Comparison of ENCODE assay signal across 30 mouse cellular contexts in genomic region chr3:127433291-127433690, GRCm38 (mm10).
DNase-seq lines count a peak whose midpoint lies in the region; ATAC-seq and TF ChIP-seq lines count a peak whose summit lies in the region.
"Had no signal": no experiment of that assay in that cellular context is flagged by ENCODE, and none has a peak within 500 bp of the region (broad histone marks: within the 10 kb centered on the region; RNA-seq: fewer than 3 reads in every experiment).

No protein-coding gene starts in this region.

- peak; percentile 68; the same call in 1 of the 2 replicates for ATAC-seq in forebrain, embryonic 14.5 days
- no peak for ATAC-seq in midbrain, postnatal 0 days (ENCODE audit: low FRiP score)
- no peak for ATAC-seq in midbrain, embryonic 15.5 days (replicated peaks)
- ATAC-seq in hindbrain, embryonic 13.5 days (ENCODE audit: low FRiP score), result peak; percentile 77
- peak; percentile 76; the same call in 1 of the 2 replicates for ATAC-seq in neural tube, embryonic 14.5 days (ENCODE audit: low read depth)
- ATAC-seq: Patski had no signal

- no peak for TF ChIP-seq CTCF in midbrain, postnatal 0 days (IDR thresholded peaks at IDR 0.05)

- WGBS in forebrain, embryonic 14.5 days, result 11% methylated on average over 3 of the region's 3 CpGs
- 34% methylated on average over 3 of the region's 3 CpGs for WGBS in forebrain, embryonic 10.5 days
- 57% methylated on average over 3 of the region's 3 CpGs for WGBS in midbrain, postnatal 0 days
- WGBS in midbrain, embryonic 15.5 days, result 43% methylated on average over 3 of the region's 3 CpGs
- WGBS in hindbrain, embryonic 13.5 days, result 33% methylated on average over 3 of the region's 3 CpGs
- 18% methylated on average over 3 of the region's 3 CpGs for WGBS in neural tube, embryonic 14.5 days

- no peak overlapping the region for H3K4me3 ChIP-seq in forebrain, embryonic 14.5 days (ENCODE audit: low read depth, low read length)
- no peak overlapping the region for H3K4me3 ChIP-seq in forebrain, embryonic 10.5 days
- no peak overlapping the region for H3K4me3 ChIP-seq in midbrain, postnatal 0 days (ENCODE audit: low read depth, low read length)
- H3K4me3 ChIP-seq in midbrain, embryonic 15.5 days, result no peak overlapping the region
- no peak overlapping the region for H3K4me3 ChIP-seq in hindbrain, embryonic 13.5 days
- H3K4me3 ChIP-seq in neural tube, embryonic 14.5 days (ENCODE audit: low read depth, low read length), result no peak overlapping the region
- H3K4me3 ChIP-seq: embryonic facial prominence, embryonic 15.5 days; left cerebral cortex, adult 2 months; limb, embryonic 15.5 days; megakaryocyte, embryonic 14.5 days had no signal

- no peaks in the 10 kb centered on the region for H3K9me3 ChIP-seq in forebrain, embryonic 14.5 days (replicated peaks; ENCODE audit: control insufficient read depth, low read length)
- no peaks in the 10 kb centered on the region for H3K9me3 ChIP-seq in forebrain, embryonic 10.5 days
- H3K9me3 ChIP-seq in midbrain, postnatal 0 days (ENCODE audit: low read length), result no peaks in the 10 kb centered on the region
- H3K9me3 ChIP-seq in midbrain, embryonic 15.5 days, result no peaks in the 10 kb centered on the region
- H3K9me3 ChIP-seq in hindbrain, embryonic 13.5 days, result no peaks in the 10 kb centered on the region
- no peaks in the 10 kb centered on the region for H3K9me3 ChIP-seq in neural tube, embryonic 14.5 days (ENCODE audit: control insufficient read depth, low read length)
- H3K9me3 ChIP-seq: embryonic facial prominence, embryonic 15.5 days; G1E; limb, embryonic 15.5 days had no signal

- H3K4me1 ChIP-seq in forebrain, embryonic 14.5 days (ENCODE audit: control insufficient read depth, insufficient read depth, low read length), result peaks cover 3% of the 10 kb centered on the region; the same call in 1 of the 2 replicates
- H3K4me1 ChIP-seq in forebrain, embryonic 10.5 days, result peaks cover 10% of the 10 kb centered on the region; the same call in 1 of the 2 replicates
- H3K4me1 ChIP-seq in midbrain, postnatal 0 days (ENCODE audit: insufficient read depth, low read length), result no peaks in the 10 kb centered on the region
- H3K4me1 ChIP-seq in midbrain, embryonic 15.5 days, result no peaks in the 10 kb centered on the region
- H3K4me1 ChIP-seq in hindbrain, embryonic 13.5 days (replicated peaks), result peaks cover 8% of the 10 kb centered on the region; the same call in 1 of the 2 replicates
- H3K4me1 ChIP-seq in neural tube, embryonic 14.5 days (ENCODE audit: control insufficient read depth, insufficient read depth, low read length), result no peaks in the 10 kb centered on the region
- H3K4me1 ChIP-seq: embryonic facial prominence, embryonic 15.5 days; limb, embryonic 15.5 days; megakaryocyte, embryonic 14.5 days had no signal

- H3K36me3 ChIP-seq in forebrain, embryonic 14.5 days (ENCODE audit: control insufficient read depth, insufficient read depth, low read length), result no peaks in the 10 kb centered on the region
- no peaks in the 10 kb centered on the region for H3K36me3 ChIP-seq in forebrain, embryonic 10.5 days (replicated peaks)
- no peaks in the 10 kb centered on the region for H3K36me3 ChIP-seq in midbrain, postnatal 0 days (ENCODE audit: insufficient read depth, low read length)
- H3K36me3 ChIP-seq in midbrain, embryonic 15.5 days (replicated peaks), result no peaks in the 10 kb centered on the region
- no peaks in the 10 kb centered on the region for H3K36me3 ChIP-seq in hindbrain, embryonic 13.5 days
- H3K36me3 ChIP-seq in neural tube, embryonic 14.5 days (ENCODE audit: control insufficient read depth, insufficient read depth, low read length), result no peaks in the 10 kb centered on the region
- H3K36me3 ChIP-seq: embryonic facial prominence, embryonic 15.5 days; limb, embryonic 15.5 days had no signal

- H3K27ac ChIP-seq in forebrain, embryonic 14.5 days (ENCODE audit: low read depth, low read length), result no peak overlapping the region
- no peak overlapping the region for H3K27ac ChIP-seq in forebrain, embryonic 10.5 days
- H3K27ac ChIP-seq in midbrain, postnatal 0 days (ENCODE audit: low read depth, low read length), result no peak overlapping the region
- H3K27ac ChIP-seq in midbrain, embryonic 15.5 days, result no peak overlapping the region
- no peak overlapping the region for H3K27ac ChIP-seq in hindbrain, embryonic 13.5 days
- H3K27ac ChIP-seq in neural tube, embryonic 14.5 days (ENCODE audit: low read depth, low read length), result no peak overlapping the region
- H3K27ac ChIP-seq: embryonic facial prominence, embryonic 15.5 days; left cerebral cortex, adult 2 months; limb, embryonic 15.5 days; liver, embryonic 14.5 days had no signal

- H3K27me3 ChIP-seq in forebrain, embryonic 14.5 days (replicated peaks; ENCODE audit: control insufficient read depth, insufficient read depth, low read length), result no peaks in the 10 kb centered on the region
- H3K27me3 ChIP-seq in forebrain, embryonic 10.5 days (ENCODE audit: poor library complexity, severe bottlenecking), result no peaks in the 10 kb centered on the region
- H3K27me3 ChIP-seq in midbrain, postnatal 0 days (ENCODE audit: insufficient read depth, low read length), result no peaks in the 10 kb centered on the region
- no peaks in the 10 kb centered on the region for H3K27me3 ChIP-seq in midbrain, embryonic 15.5 days (replicated peaks)
- no peaks in the 10 kb centered on the region for H3K27me3 ChIP-seq in hindbrain, embryonic 13.5 days
- H3K27me3 ChIP-seq in neural tube, embryonic 14.5 days (ENCODE audit: control insufficient read depth, insufficient read depth, low read length), result no peaks in the 10 kb centered on the region
- H3K27me3 ChIP-seq: CH12.LX; embryonic facial prominence, embryonic 15.5 days; limb, embryonic 15.5 days; megakaryocyte, embryonic 14.5 days; Patski had no signal

- DNase-seq in forebrain, embryonic 14.5 days (ENCODE audit: low spot score), result peak; percentile 66
- DNase-seq in forebrain, embryonic 10.5 days (ENCODE audit: extremely low spot score, low spot score), result no peak
- peak; percentile 24 for DNase-seq in midbrain, postnatal 0 days (ENCODE audit: low spot score)
- no peak for DNase-seq in lung, postnatal 25 days (ENCODE audit: low spot score)
- no peak for DNase-seq in spleen, postnatal 10 days (ENCODE audit: low spot score in 2 of 2)
- DNase-seq: adrenal gland, adult 2 months; B cell, adult 2 months; cerebellum, adult 18-20 months; cerebellum, postnatal 14 days; gastrocnemius, postnatal 10 days; heart, postnatal 36 days; kidney, adult 2 months; kidney, postnatal 10 days; left cerebral cortex, postnatal 4 days; lung, embryonic 14.5 days; lung, postnatal 36 days; right cerebral cortex, postnatal 25 days; spleen, adult 18-20 months; thymus, postnatal 14 days had no signal

- no peak overlapping the region for H3K9ac ChIP-seq in forebrain, embryonic 14.5 days (ENCODE audit: low read length)
- H3K9ac ChIP-seq in midbrain, postnatal 0 days (replicated peaks; ENCODE audit: low read length, poor library complexity, severe bottlenecking), result no peak overlapping the region
- no peak overlapping the region for H3K9ac ChIP-seq in midbrain, embryonic 15.5 days
- H3K9ac ChIP-seq in hindbrain, embryonic 13.5 days, result no peak overlapping the region
- H3K9ac ChIP-seq in neural tube, embryonic 14.5 days (replicated peaks; ENCODE audit: low read depth, low read length), result no peak overlapping the region
- H3K9ac ChIP-seq: embryonic facial prominence, embryonic 15.5 days; limb, embryonic 15.5 days; liver, embryonic 14.5 days; lung, embryonic 14.5 days had no signal

- H3K4me2 ChIP-seq in forebrain, embryonic 14.5 days (ENCODE audit: low read length), result no peak overlapping the region
- no peak overlapping the region for H3K4me2 ChIP-seq in midbrain, postnatal 0 days (ENCODE audit: low read depth, low read length, poor library complexity, severe bottlenecking)
- H3K4me2 ChIP-seq in midbrain, embryonic 15.5 days, result no peak overlapping the region
- no peak overlapping the region for H3K4me2 ChIP-seq in hindbrain, embryonic 13.5 days
- H3K4me2 ChIP-seq in neural tube, embryonic 14.5 days (ENCODE audit: low read depth, low read length), result no peak overlapping the region
- H3K4me2 ChIP-seq: embryonic facial prominence, embryonic 15.5 days; limb, embryonic 15.5 days; lung, embryonic 14.5 days had no signal

Comparison
In these comparisons a context has a peak if more than half of its experiments do, and no peak if none do; other contexts are left out.
1. DNase-seq: peak in forebrain, embryonic 14.5 days (single experiment) and midbrain, postnatal 0 days (single experiment); none in forebrain, embryonic 10.5 days (single experiment), lung, postnatal 25 days (single experiment) and spleen, postnatal 10 days (0 of 2).
2. ATAC-seq: peak in forebrain, embryonic 14.5 days (single experiment), hindbrain, embryonic 13.5 days (single experiment) and neural tube, embryonic 14.5 days (single experiment); none in midbrain, postnatal 0 days (single experiment) and midbrain, embryonic 15.5 days (single experiment).